Mouse (Mus musculus) liver, embryonic 14.5 days (tissue): ENCODE measurements around the gene Fancd2.

Experiments
- CTCF ChIP-seq: IDR thresholded peaks from 2 replicates; pipeline ENCODE4 v1.5.1; 2016; ENCODE audit warnings: antibody characterized with exemption, low read depth, control low read depth
- EP300 ChIP-seq: IDR thresholded peaks from 2 replicates; pipeline ENCODE4 v1.6.1; 2016; ENCODE audit warnings: antibody characterized with exemption, low read depth

GRCm38 (mm10) chr6:113599833-113600232 lies 68.4 kb downstream of the Fancd2 start:
- TF ChIP-seq CTCF (no peak), EP300 (no peak)
